Mouse (Mus musculus) embryonic stem cell, embryonic (primary cell): Measurements from ENCODE around the gene Itga6.

Source experiments
- CTCF ChIA-PET, 4 experiments: fragments of 300-600 bp in 2 of 4; fragments of 350-600 bp in 2 of 4; sonication (Branson Sonifier 250); formaldehyde crosslinking; loops; one replicate each; lab custom pipeline; 2022; ENCODE audit warnings: inconsistent platforms in 2 of 4; lab: Charles Lee
- POLR2A ChIA-PET, 4 experiments: fragments of 300-600 bp in 2 of 4; fragments of 350-600 bp in 2 of 4; sonication (Branson Sonifier 250); formaldehyde crosslinking; loops; one replicate each; lab custom pipeline; 2022; ENCODE audit warnings: antibody characterized with exemption in 4 of 4, inconsistent platforms in 1 of 4; lab: Charles Lee

The Itga6 gene

GRCm38 (mm10) chr2:71745610-71746374 is at the start of gene Itga6:
Itga6 (plus strand) TSS chr2:71745616.
- ChIA-PET POLR2A (interaction anchor here (0.6 to 7.3 kb wide), 76 partner anchors 8 to 602 kb away, joined by 3 to 122 read pairs (median 6); partner anchors contain the start of gene Pdk1 (in 1 of the 4)), CTCF (interaction anchor here in 2 of 4 experiments (0.6 to 1.8 kb wide), 7 partner anchors 11 to 1529 kb away, joined by 3 to 8 read pairs (median 4); no protein-coding TSS in a partner anchor)

DNA sequence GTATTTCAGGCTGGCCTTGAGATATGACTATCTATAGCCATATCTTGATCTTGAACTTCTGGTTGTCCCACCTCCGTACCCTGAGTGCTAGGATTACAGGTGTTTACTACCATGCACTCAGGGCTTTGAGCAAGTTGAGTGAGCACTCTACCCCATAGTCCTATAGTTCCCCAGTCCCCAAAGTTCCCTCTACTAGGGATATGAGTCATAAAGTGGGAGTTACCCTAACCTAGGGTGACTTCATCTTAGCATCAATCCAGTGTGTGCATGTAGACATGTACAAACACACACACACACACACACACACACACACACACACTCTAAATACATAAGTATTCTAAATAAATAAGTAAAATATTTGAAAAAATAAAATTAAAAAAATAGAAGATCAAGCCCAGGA is 48.6 kb upstream of the Itga6 start:
- CTCF ChIA-PET, result interaction anchor here in 1 of 4 experiments (0.6 kb wide), 1 partner anchor 34 kb away, joined by 5 read pairs; no protein-coding TSS in a partner anchor

GRCm38 (mm10) chr2:71697408-71698336 is 47.7 kb upstream of the Itga6 start:
- ChIA-PET CTCF (interaction anchor here in 2 of 4 experiments (0.6 to 0.7 kb wide), 2 partner anchors 35 to 180 kb away, joined by 5 to 6 read pairs; no protein-coding TSS in a partner anchor), POLR2A (interaction anchor here in 3 of 4 experiments (0.6 to 0.7 kb wide), 3 partner anchors 27 to 174 kb away, joined by 3 to 6 read pairs (median 3); no protein-coding TSS in a partner anchor)

More for the DNA sequence above, 48.6 kb upstream of the Itga6 start:
- POLR2A ChIA-PET, result interaction anchor here in 1 of 4 experiments (0.7 kb wide), 1 partner anchor 173 kb away, joined by 4 read pairs; no protein-coding TSS in a partner anchor

DNA sequence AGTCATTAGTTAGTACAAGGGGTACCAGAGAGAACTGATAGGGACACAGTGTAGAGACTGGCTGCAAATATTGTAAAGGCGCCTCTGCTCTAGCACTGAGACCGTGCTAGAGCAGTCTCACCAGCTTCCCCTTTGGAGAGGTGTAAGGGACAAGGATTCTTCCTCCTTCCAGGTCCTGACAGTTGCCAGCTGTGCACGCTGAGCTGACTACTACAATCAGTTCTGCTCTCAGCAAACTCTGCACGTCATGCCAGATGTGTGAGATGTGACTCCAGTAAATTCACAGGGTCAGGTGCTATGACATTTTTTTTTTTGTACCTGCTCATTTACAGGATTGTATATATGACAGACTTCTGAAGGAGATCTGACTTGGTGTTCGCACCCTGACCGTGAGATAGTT is 47.0 kb upstream of the Itga6 start:
- CTCF ChIA-PET, result no interaction called here
- POLR2A ChIA-PET, result interaction anchor here in 1 of 4 experiments (0.6 kb wide), 1 partner anchor 27 kb away, joined by 3 read pairs; no protein-coding TSS in a partner anchor

GRCm38 (mm10) chr2:71698942-71699341 is 46.5 kb upstream of the Itga6 start:
- CTCF ChIA-PET, result interaction anchor here in 1 of 4 experiments (0.5 kb wide), 1 partner anchor 11 kb away, joined by 3 read pairs; no protein-coding TSS in a partner anchor
- POLR2A ChIA-PET, result no interaction called here

- CTCF ChIA-PET, result no interaction called here
- POLR2A ChIA-PET, result interaction anchor here in 2 of 4 experiments (0.5 to 1.6 kb wide), 4 partner anchors 9 to 85 kb away, joined by 3 read pairs; no protein-coding TSS in a partner anchor
These were observed 44.1 kb upstream of the Itga6 start for GRCm38 (mm10) chr2:71701341-71701740.

DNA sequence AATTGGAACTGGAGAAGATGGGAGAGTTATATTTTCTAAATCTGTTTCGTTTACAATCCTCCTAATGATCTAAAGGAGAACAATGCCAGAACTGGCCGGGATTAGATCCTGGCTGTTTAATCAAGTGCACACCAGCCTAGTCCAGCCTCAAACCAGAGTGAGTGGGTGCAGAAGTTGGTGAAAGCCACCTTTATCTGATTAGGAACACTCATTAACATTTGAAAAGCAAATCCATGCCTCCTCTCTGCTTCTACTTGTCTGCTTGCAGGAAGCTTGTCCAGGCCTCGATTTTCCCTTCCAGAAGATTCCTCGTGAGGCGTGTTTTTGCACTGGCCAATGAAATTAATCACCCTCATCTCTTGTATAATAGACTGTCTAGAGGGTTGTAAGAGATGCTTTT is 41.1 kb upstream of the Itga6 start:
- POLR2A ChIA-PET, result interaction anchor here (0.5 to 3.0 kb wide), 59 partner anchors 9 to 1164 kb away, joined by 3 to 25 read pairs (median 4); partner anchors contain the start of genes Itga6 (in 2 of the 4) and Pdk1 (in 1 of the 4)

DNA sequence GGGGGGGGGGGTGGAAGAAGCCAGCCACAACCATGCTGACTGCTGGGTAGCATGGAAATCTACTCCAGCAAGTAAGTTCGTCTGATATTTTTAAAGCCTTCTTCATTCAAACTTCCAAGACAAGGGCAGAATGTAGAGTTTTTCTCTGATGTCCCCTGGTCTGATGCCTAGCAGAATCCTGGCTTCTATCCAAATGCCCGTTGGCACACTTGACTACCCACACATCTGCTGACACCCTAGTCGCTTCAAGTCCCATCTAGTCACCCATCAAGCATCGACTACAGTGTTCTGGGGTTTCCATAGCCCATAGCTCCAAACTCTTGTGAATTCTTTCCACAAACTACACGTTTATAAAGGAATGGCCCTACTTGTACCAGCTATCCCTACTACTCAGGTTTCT is 36.5 kb upstream of the Itga6 start:
- POLR2A ChIA-PET, result interaction anchor here in 3 of 4 experiments (0.6 to 1.5 kb wide), 8 partner anchors 10 to 278 kb away, joined by 3 to 6 read pairs (median 4); partner anchors contain the start of gene Pdk1 (in 1 of the 3)

More for the DNA sequence above, 41.1 kb upstream of the Itga6 start:
- CTCF ChIA-PET, result interaction anchor here (0.6 to 1.5 kb wide), 8 partner anchors 33 to 1091 kb away, joined by 3 to 12 read pairs (median 4); no protein-coding TSS in a partner anchor

DNA sequence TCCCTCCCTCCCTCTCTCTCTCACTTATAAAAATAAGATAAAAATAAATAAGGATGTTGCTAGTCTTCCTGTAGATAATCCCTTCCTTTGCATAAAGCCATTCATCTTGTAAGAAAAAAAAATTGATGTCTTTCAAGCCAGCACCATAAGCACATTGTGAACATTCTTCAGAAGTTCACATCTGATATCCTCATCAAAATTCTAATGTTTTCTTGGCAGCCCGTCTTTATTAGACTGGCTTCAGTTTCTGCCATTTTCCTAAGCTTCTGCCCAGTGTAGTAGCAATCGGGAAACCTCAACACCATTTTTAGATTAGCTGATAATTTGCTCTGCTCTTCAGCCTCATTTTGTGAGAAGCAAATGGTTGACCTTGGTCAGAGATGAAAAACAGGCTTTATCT is 33.8 kb upstream of the Itga6 start:
- ChIA-PET POLR2A (interaction anchor here in 1 of 4 experiments (1.1 kb wide), 1 partner anchor 38 kb away, joined by 3 read pairs; no protein-coding TSS in a partner anchor), CTCF (no interaction called here)

More for the DNA sequence above, 36.5 kb upstream of the Itga6 start:
- CTCF ChIA-PET, result no interaction called here

DNA sequence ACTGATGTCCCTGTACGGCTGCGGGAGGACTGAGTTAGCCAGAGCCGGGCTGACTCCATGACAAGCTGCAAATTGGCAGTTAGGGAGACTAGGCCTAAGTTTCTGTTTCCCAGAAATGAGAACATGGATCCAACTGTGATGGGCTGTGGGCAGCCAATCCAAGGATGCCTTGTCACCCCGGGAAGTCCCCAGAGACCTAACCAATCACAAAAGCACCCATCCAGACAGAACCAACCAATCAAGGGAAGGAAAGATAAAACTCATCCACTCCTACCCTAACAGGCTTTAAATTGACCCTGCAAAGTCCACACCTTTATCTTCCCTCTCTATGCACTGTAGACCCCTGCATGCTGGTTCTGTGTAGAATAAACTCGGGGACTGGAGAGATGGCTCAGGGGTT is 31.0 kb upstream of the Itga6 start:
- ChIA-PET CTCF (no interaction called here), POLR2A (interaction anchor here in 2 of 4 experiments (0.7 to 1.0 kb wide), 2 partner anchors 21 to 1603 kb away, joined by 3 to 6 read pairs; no protein-coding TSS in a partner anchor)

DNA sequence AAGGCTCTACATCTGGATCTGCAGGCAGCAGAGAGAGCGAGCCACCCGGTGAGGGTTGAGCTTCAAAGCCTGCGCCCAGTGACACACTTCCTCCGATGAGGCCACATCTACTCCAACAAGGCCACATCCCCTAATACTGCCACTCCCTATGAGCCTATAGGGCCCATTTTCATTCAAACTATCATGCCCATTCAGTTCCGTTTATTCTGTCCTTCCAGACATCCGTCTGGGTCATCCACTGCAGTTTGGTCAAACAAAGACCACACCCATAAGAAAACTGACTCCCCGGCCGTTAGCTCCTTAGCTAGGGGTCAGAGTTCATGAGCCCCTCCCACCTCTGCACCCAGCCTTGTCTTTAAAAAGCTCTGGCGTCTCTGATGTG is 26.4 kb upstream of the Itga6 start:
- ChIA-PET CTCF (interaction anchor here in 2 of 4 experiments (0.7 to 1.4 kb wide), 5 partner anchors 13 to 120 kb away, joined by 3 to 4 read pairs (median 3); no protein-coding TSS in a partner anchor), POLR2A (interaction anchor here (0.6 to 4.3 kb wide), 59 partner anchors 9 to 1263 kb away, joined by 3 to 51 read pairs (median 5); partner anchors contain the start of gene Itga6 (in 4 of the 4))

GRCm38 (mm10) chr2:71719387-71720034 is 25.9 kb upstream of the Itga6 start:
- CTCF ChIA-PET, result interaction anchor here in 3 of 4 experiments (0.6 to 1.4 kb wide), 6 partner anchors 13 to 121 kb away, joined by 3 to 4 read pairs (median 3); no protein-coding TSS in a partner anchor
- POLR2A ChIA-PET, result interaction anchor here (0.5 to 4.3 kb wide), 58 partner anchors 9 to 525 kb away, joined by 3 to 51 read pairs (median 6); partner anchors contain the start of gene Itga6 (in 4 of the 4)

DNA sequence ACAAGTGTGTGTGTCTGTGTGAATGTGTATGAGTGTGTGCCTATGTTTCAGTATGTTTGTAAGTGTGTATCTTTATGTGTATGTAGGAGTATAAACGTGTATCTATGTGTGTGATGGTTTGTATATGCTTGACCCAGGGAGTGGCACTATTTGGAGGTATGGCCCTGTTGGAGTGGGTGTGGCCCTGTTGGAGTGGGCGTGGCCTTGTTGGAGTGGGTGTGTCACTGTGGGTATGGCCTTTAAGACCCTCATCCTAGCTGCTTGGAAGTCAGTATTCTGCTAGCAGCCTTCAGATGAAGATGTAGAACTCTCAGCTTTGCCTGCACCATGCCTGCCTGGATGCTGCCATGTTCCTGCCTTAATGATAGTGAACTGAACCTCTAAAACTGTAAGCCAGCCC is 24.9 kb upstream of the Itga6 start:
- ChIA-PET POLR2A (interaction anchor here (1.0 to 4.3 kb wide), 12 partner anchors 9 to 67 kb away, joined by 3 to 51 read pairs (median 17); partner anchors contain the start of gene Itga6 (in 3 of the 4)), CTCF (interaction anchor here in 1 of 4 experiments (0.6 kb wide), 1 partner anchor 67 kb away, joined by 3 read pairs; no protein-coding TSS in a partner anchor)

DNA sequence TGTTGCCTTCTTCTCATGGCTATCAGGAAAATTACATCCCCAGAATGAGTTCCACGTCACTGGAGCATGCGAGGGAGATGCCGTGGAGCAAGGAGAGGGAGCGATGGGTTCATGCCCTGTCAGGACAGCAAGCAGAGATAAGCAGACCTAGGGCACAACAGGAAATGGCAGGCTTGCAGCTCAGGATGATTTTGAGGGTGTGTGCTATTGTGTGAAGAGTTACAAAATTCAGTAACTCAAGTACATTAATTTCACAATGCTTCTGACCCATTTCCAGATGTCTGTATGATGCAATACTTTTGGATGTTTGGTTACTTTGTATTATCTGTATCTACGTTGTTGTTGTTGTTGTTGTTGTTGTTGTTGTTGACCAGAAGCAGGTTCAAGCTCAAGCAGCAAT is 22.5 kb upstream of the Itga6 start:
- CTCF ChIA-PET, result interaction anchor here in 1 of 4 experiments (0.6 kb wide), 1 partner anchor 21 kb away, joined by 6 read pairs; no protein-coding TSS in a partner anchor
- POLR2A ChIA-PET, result interaction anchor here in 1 of 4 experiments (1.7 kb wide), 1 partner anchor 77 kb away, joined by 3 read pairs; no protein-coding TSS in a partner anchor

GRCm38 (mm10) chr2:71723623-71724022 is 21.8 kb upstream of the Itga6 start:
- POLR2A ChIA-PET, result interaction anchor here in 2 of 4 experiments (1.0 to 1.7 kb wide), 5 partner anchors 9 to 77 kb away, joined by 3 to 4 read pairs (median 3); partner anchors contain the start of gene Itga6 (in 1 of the 2)
- CTCF ChIA-PET, result no interaction called here

- CTCF ChIA-PET, result no interaction called here
- POLR2A ChIA-PET, result interaction anchor here in 2 of 4 experiments (1.0 to 2.4 kb wide), 8 partner anchors 8 to 76 kb away, joined by 3 to 42 read pairs (median 4); partner anchors contain the start of gene Itga6 (in 2 of the 2)
These were observed 21.4 kb upstream of the Itga6 start for GRCm38 (mm10) chr2:71724028-71724427.
